Mouse (Mus musculus) macrophage (primary cell): ENCODE results near the gene Zfp316. TPM values are rescaled to one million over a fixed set of nuclear protein-coding genes. Genes with fewer than 3 reads are reported as not detected.
A peak's percentile ranks its signal among the peaks of the same experiment; 100 is the strongest.

Experiments
- H3K27ac ChIP-seq: fragments of 350-480 bp; formaldehyde crosslinking; 2 replicates; pipeline ENCODE4 v1.9.0; 2021
- H3K36me3 ChIP-seq: fragments of 350-480 bp; formaldehyde crosslinking; 2 replicates; pipeline ENCODE4 v1.9.0; 2021; ENCODE audit errors: inconsistent target
- H3K4me3 ChIP-seq: fragments of 350-480 bp; formaldehyde crosslinking; 2 replicates; pipeline ENCODE4 v1.9.0; 2021; ENCODE audit errors: inconsistent target
- H3K79me2 ChIP-seq: fragments of 350-480 bp; formaldehyde crosslinking; 2 replicates; pipeline ENCODE4 v1.9.0; 2021; ENCODE audit errors: inconsistent target
- WGBS: methylation state at CpG from one replicate; pipeline ENCODE4 v1.1.7; 2026; ENCODE audit warnings: inconsistent platforms; ENCODE audit not compliant: missing documents; 5-methylcytosine and 5-hydroxymethylcytosine counted together
- polyA plus RNA-seq: library from polyadenylated mRNA; stranded (reverse); fragments of 250-400 nt; gene quantifications from 3 replicates; pipeline ENCODE4 v1.2.4, GENCODE M21; 2018; ENCODE audit warnings: inconsistent platforms
- total RNA-seq, 78 experiments: library from RNA; depleted of rRNA; stranded (reverse); fragments of 250-400 nt; gene quantifications; 1 replicate in 9 of 78; 2 replicates in 24 of 78; 3 replicates in 43 of 78; 4 replicates in 2 of 78; pipeline ENCODE4 v1.2.4; 2018; ENCODE audit warnings: inconsistent platforms in 56 of 78

Zfp316 gene
- 10 to 100 TPM in 3 of 26 experiments, 1 to 10 TPM in 19, under 1 TPM in 4; 0.37 to 16.1 (median 4.2) TPM for total RNA-seq (2018; cell fraction: chromatin; rRNA removed)
- 1 to 10 TPM in 19 of 26 experiments, under 1 TPM in 7; 0.33 to 4.3 (median 2.3) TPM for total RNA-seq (2018; cell fraction: cytosol; rRNA removed)
- 1 to 10 TPM in 23 of 26 experiments, under 1 TPM in 3; 0.58 to 7.6 (median 3.2) TPM for total RNA-seq (2018; cell fraction: nucleus; rRNA removed)
- 2.5 TPM in 3 replicates for polyA plus RNA-seq

DNA sequence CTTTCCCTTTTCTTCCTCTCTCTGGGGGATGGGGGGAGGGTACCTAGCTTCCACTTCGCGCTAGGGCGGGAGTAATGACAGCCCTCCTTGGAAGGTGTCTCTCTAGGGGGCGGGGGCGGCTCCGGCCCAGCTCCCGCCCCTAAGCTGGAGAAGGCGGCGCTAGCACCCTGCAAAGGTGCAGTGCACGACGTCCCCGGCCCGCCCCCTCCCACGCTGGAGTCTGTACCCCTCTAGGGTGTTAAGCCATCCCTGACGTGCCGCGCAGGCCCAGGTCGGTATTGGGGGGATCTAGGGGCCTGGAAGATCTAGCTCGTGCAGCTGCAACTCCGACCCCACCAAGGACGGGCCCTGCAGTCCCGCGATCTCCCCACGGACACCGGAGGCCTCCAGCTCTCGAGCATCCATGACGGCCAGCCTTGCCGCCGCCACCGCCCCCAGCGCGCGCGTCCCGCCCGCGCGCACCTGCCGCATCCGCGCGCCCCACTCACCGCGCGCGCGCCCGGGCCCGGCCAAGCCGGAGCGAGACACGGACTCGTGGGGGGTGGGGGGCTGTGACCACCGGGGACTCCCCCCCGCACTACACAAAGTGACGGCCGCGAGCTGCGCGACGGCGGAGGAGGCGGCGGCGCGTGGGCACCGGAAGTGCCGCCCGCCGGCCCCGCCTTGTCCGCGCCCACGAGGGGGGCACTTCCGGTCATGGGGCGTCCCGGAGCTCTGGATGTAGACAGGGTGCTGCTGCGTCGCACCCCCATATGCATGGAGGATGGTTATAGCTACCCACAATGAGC, at the start of gene Zfp316:
Gene Zfp316 (minus strand): TSS at position 660 of the 788 bp plus-strand sequence.
- H3K27ac ChIP-seq: peak within 1 kb of the TSS; percentile 49
- no peaks in the 10 kb centered on the region for H3K36me3 ChIP-seq
- peak within 1 kb of the TSS; percentile 91 for H3K4me3 ChIP-seq
- H3K79me2 ChIP-seq: no peaks in the 10 kb centered on the region
- WGBS: 2% methylated on average over 49 of the region's 79 CpGs

DNA sequence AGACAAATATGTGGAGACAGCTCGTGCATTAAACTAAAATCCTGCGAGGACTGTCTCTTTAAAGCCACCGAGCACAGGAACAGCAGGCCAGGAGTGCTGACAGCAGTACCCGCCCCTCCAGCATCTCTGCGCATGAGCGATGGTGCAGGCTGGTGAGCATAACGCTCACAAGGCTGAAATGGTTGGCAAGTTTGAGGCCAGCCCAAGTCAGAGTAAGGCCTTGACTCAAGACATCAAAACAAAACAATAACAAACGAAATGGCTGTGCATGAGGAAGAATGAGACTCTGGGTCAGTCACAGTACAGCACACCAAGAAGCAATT, 47.4 kb upstream of the Zfp316 start:
- no peak overlapping the region for H3K4me3 ChIP-seq
- WGBS: 85% methylated on average over 8 of the region's 8 CpGs
- H3K36me3 ChIP-seq: peaks cover 49% of the 10 kb centered on the region
- H3K79me2 ChIP-seq: peaks cover 16% of the 10 kb centered on the region
- no peak overlapping the region for H3K27ac ChIP-seq

DNA sequence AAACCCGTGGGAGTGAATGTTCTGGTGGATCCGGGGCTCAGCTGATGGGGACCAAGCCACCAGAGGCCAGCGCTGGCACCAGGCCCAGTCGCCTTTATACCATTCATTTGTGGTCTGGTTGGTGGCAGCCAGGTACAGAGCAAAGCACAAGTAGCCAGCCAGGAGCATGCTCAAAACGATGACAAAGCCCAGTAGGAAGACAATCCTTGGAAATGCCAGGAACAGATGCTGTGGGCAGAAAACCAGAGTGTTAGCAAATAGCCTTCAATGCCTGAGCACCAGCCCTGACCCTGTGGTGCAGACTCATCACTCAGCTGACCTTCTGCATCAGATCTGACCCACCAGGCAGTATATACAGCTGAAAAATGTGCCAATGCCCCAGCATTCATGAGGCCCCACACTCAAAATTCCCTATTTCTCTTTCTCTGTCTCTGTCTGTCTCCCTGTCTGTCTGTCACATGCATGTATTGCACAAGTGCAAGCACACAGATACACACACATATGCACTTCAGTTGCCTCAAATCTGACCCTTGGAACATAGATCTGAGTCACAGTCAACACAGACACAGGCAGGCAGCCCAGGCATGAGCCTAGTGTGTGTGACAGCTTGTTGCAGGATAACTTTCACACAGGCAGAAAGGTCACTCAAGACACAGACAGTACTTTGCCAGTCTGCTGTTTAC, 46.9 kb upstream of the Zfp316 start:
- H3K4me3 ChIP-seq: no peak overlapping the region
- H3K27ac ChIP-seq: no peak overlapping the region
- peaks cover 17% of the 10 kb centered on the region for H3K79me2 ChIP-seq
- WGBS: 97% methylated on average over 3 of the region's 5 CpGs
- peaks cover 45% of the 10 kb centered on the region for H3K36me3 ChIP-seq

DNA sequence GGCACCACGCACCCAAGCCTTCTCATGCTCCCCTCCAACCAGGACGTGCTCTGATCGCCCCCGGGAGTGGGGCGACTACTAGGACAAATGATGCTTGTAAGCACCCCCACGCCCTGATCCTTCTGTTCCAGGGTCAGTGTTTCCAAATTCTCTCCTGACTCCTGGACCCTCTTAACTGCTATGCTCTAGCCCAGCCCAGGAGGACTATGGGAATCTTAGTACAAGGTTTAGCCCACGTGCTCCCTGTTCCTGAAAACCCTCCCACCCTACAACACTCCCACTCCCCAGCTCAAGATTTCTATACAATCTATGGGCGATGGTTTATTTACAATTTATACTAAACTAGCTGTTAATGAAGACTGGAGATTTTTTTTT, 45.7 kb upstream of the Zfp316 start:
- H3K79me2 ChIP-seq: peaks cover 29% of the 10 kb centered on the region
- H3K36me3 ChIP-seq: peaks cover 50% of the 10 kb centered on the region
- no peak overlapping the region for H3K4me3 ChIP-seq
- WGBS: 26% methylated on average over 8 of the region's 8 CpGs
- H3K27ac ChIP-seq: no peak overlapping the region

DNA sequence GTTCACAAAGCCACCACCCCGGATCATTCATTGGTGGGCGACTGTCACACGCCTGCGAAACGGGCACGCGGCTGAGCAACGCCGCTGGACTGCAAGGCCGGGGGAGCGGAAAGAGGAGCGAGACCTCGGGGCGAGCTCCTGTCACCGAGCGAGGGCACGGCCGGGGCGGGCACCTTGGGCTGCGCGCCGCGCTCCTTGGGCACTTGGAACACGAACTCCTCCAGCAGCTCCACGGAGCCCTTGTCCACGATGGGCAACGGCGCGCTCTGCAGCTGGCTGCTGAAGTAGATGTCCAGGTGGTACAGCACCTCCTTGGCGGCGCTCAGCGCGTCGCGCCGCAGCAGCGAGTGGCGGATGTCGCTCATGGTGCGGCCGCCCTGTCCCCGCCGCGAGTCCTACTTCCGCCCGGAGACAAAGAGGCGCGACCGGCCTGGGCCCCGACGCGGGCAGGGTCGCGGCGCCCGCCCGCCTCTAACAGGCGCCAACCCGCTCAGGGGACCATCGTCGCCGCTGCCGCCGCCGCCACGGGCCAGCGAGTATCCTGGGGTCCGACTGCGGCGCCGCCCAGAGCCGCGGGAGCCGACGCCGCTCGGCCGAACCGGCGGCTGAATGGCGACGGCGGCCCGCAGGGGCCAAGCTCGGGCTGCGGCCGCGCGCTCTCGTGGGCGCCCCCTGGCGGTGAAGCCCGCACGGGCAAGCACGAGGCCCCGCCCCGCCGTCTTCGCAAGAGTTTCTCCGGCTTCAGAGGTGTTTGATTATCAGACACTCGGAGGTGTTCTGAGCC, 45.1 kb upstream of the Zfp316 start, which contains the start of gene E130309D02Rik:
Gene E130309D02Rik (minus strand): TSS at position 631 of the 784 bp plus-strand sequence.
- Histone ChIP-seq H3K27ac (no peak within 1 kb of the TSS), H3K4me3 (peak within 1 kb of the TSS; percentile 47), H3K79me2 (peaks cover 35% of the 10 kb centered on the region), H3K36me3 (peaks cover 50% of the 10 kb centered on the region)
- WGBS: 1% methylated on average over 79 of the region's 101 CpGs

DNA sequence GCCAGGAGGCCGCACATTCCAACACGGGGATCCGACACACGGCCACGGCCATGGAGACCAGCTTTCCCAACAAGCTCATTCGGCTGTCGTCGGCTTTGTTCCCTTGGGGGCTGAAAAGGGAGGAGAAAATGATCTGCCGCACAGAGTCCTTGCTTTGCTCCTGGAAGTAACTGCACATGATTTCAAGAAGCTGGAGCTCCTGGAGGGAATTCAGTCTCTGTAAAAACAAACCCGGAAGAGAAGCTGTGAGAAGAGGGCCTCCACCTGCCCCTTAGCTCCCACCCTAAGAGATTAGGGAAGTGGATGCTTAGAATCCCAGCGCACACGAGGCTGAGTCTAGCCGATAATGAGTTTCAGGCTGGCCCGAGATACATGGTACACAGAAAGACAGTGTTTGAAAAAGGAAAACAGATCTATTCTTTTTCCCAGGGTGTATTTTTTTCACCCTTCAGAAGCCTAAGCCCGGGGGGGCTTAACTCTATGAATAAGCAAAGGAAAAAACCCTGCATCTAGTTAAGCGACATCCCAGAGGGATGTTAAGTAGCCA, 44.4 kb upstream of the Zfp316 start:
- 23% methylated on average over 16 of the region's 16 CpGs for WGBS
- H3K79me2 ChIP-seq: peaks cover 41% of the 10 kb centered on the region
- no peak overlapping the region for H3K27ac ChIP-seq
- peak overlapping the region; percentile 47 for H3K4me3 ChIP-seq
- peaks cover 52% of the 10 kb centered on the region for H3K36me3 ChIP-seq

DNA sequence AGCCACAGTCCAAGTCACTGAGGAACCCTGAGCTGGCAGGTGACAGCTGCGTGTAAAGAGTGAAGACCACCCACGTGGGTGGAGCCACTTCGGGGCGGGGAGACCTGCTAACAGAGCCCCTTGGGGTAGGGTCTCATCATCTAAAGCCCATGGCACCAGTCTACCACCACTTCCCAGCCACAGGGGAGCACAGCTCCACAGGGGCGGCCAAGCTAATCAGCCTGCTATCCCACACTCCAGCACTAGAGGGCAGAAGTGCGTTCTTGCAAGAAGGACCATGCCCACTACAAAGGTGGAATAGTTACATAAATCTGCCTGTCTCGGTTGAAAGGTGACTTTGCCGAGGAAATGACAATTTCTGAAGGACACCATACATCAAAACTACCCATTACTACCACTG, 42.1 kb upstream of the Zfp316 start:
- H3K27ac ChIP-seq: no peak overlapping the region
- peaks cover 65% of the 10 kb centered on the region for H3K79me2 ChIP-seq
- H3K36me3 ChIP-seq: peaks cover 53% of the 10 kb centered on the region
- 60% methylated on average over 8 of the region's 8 CpGs for WGBS
- no peak overlapping the region for H3K4me3 ChIP-seq

DNA sequence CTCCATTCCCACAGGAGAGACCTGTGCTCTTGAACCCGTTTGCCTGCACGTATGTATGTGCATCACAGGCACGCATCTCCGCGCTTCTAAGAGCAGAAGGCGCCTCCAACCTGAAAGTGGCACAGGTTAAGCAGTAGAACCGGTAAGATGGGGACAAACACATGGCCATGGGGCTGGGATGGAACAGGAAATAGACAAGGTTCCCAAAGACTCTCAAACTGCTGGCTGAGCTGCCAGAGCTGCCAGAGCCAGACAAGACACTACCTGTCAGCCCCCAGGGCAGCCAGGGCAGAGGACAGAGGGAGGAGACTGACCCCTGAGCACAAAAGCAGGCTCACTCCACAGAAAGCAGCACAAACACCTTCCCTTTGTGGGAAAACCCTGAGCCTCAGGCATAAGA, 40.1 kb upstream of the Zfp316 start:
- H3K4me3 ChIP-seq: no peak overlapping the region
- WGBS: 97% methylated on average over 7 of the region's 7 CpGs
- no peak overlapping the region for H3K27ac ChIP-seq
- peaks cover 61% of the 10 kb centered on the region for H3K36me3 ChIP-seq
- H3K79me2 ChIP-seq: peaks cover 84% of the 10 kb centered on the region

DNA sequence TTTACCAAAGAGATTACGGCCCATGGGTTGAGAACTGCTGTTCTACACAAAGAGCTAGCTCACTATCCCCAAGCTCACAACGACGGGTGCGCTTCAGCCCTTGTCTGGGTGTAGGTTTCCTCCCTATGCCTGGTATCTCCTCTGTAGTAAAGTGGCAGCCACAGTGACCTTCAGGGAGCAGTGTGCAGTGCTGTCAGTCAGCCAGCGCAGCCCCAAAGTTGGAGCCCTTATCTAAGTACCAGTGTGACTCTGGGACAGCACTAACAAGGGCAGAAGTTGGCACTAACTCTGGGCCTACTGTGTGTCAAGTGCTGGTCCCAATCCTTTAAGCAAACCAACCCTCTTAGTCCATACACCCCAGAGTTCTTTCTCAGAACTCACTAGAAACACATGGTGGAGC, 39.0 kb upstream of the Zfp316 start:
- no peak overlapping the region for H3K4me3 ChIP-seq
- H3K27ac ChIP-seq: no peak overlapping the region
- 95% methylated on average over 5 of the region's 5 CpGs for whole genome bisulfite sequencing
- peaks cover 68% of the 10 kb centered on the region for H3K36me3 ChIP-seq
- H3K79me2 ChIP-seq: peaks cover 88% of the 10 kb centered on the region

DNA sequence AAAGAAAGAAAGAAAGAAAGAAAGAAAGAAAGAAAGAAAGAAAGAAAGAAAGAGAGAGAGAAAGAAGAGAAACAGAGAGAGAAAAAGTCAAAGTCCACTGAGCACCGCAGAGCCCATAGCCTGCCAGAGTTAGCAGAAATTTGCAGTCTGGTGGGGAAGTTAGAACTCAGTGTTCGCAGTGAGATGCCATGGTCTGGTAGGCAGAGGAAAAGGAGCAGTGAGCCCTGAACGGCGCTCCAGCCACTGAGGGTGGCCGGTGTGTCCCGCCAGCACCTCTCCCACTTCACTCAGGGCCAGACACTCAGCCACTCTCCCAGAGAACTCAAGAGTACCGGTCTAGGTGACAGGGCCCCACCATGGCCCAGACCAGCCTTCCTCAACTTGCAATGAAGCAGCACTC, 34.4 kb upstream of the Zfp316 start:
- Histone ChIP-seq H3K4me3 (no peak overlapping the region), H3K79me2 (peaks cover 68% of the 10 kb centered on the region; the same call in 1 of the 2 replicates), H3K27ac (no peak overlapping the region), H3K36me3 (peaks cover 65% of the 10 kb centered on the region)
- 95% methylated on average over 7 of the region's 7 CpGs for WGBS

DNA sequence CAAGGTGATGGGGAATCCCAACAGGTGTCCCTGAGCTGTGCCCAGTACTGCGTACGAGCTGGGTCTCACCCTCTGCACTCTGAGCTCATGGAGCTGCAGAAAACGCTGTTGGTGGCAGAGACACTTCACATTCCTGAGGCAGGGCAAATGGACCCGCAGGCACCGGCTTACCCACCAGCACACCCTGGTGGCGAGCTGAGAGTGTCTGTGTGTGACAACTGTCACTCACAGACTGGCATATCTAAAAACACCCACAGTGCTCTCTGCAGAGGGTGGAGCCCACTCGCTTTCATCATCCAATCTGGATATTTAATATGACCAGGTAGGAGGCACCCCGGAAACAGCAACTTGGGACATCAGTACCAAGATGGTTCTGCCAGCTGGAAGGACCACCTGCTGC, 31.5 kb upstream of the Zfp316 start:
- H3K4me3 ChIP-seq: no peak overlapping the region
- 75% methylated on average over 8 of the region's 8 CpGs for WGBS
- H3K27ac ChIP-seq: no peak overlapping the region
- peaks cover 39% of the 10 kb centered on the region; the same call in 1 of the 2 replicates for H3K79me2 ChIP-seq
- peaks cover 38% of the 10 kb centered on the region for H3K36me3 ChIP-seq

DNA sequence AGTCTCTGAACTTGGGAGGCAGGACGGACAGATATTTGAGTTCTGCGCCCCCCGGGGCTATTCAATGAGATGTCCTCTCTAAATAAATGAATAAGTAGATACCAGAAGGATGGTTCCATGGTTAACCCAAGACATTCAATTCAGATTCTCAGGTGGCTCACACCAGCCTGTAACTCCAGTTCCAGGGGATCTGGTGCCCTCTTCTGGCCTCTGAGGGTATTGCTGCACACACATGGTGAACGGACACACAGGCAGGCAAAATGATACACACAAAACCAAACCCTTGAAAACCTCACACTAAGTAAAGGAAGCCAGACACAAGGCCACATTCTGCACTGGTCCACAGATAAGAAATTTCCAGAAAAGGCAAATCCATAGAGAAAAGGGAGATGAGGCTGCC, 29.9 kb upstream of the Zfp316 start:
- no peak overlapping the region for H3K27ac ChIP-seq
- peaks cover 28% of the 10 kb centered on the region; the same call in 1 of the 2 replicates for H3K36me3 ChIP-seq
- WGBS: 84% methylated on average over 4 of the region's 4 CpGs
- H3K4me3 ChIP-seq: no peak overlapping the region
- peaks cover 22% of the 10 kb centered on the region; the same call in 1 of the 2 replicates for H3K79me2 ChIP-seq

DNA sequence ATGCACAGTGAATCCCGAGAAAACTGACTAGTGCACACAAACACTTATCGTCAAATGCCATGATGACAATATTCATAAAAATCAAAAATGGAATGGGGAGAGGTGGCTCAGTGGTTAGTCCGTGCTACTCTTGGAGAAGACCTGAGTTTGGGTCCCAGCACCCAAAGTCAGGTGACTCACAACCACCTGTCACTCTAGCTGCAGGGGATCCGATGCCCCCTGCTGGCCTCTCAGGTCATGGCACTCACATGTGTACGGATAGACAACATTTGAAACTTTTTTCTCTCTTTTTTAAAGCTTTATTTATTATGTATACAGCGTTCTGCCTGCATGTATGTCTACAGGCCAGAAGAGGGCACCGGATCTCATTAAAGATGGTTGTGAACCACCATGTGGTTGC, 28.6 kb upstream of the Zfp316 start:
- Histone ChIP-seq H3K36me3 (peaks cover 19% of the 10 kb centered on the region; the same call in 1 of the 2 replicates), H3K27ac (no peak overlapping the region), H3K79me2 (peaks cover 10% of the 10 kb centered on the region; the same call in 1 of the 2 replicates), H3K4me3 (no peak overlapping the region)
- 96% methylated on average over 6 of the region's 7 CpGs for WGBS

DNA sequence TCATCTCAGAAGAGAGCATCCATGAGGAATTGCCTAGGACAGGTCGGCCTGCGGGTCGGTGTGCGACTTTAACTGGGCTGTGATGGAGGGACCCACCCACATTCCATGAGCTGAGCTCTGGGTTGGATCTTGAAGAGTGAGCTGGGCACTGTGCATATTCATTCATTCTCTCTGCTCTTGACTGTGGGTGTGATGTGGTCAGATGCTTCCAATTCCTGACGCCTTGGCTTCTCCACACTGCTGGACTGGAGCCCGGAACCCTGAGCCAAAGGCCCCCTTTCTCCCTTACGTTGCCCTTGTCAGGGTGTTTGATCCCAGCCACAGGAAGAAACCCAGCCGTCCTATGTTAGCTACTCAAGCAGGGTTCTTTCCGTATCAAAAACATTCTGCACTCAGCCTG, 28.2 kb upstream of the Zfp316 start:
- Histone ChIP-seq H3K36me3 (peaks cover 18% of the 10 kb centered on the region; the same call in 1 of the 2 replicates), H3K27ac (no peak overlapping the region), H3K79me2 (peaks cover 6% of the 10 kb centered on the region; the same call in 1 of the 2 replicates), H3K4me3 (no peak overlapping the region)
- WGBS: 95% methylated on average over 9 of the region's 9 CpGs
